Mouse (Mus musculus) thymus, postnatal 10 days (tissue): Measurements from ENCODE around the gene Bcl7c.
"Not testable (repeated sequence)": the region's sequence is repeated elsewhere in the genome, so short reads cannot be mapped to it uniquely, and the experiment has no call there.

Source experiments
- DNase-seq, 2 experiments: peaks; one replicate each; pipeline ENCODE4 v3.0.0; 2021; ENCODE audit warnings: low spot score in 2 of 2

Bcl7c gene

DNA sequence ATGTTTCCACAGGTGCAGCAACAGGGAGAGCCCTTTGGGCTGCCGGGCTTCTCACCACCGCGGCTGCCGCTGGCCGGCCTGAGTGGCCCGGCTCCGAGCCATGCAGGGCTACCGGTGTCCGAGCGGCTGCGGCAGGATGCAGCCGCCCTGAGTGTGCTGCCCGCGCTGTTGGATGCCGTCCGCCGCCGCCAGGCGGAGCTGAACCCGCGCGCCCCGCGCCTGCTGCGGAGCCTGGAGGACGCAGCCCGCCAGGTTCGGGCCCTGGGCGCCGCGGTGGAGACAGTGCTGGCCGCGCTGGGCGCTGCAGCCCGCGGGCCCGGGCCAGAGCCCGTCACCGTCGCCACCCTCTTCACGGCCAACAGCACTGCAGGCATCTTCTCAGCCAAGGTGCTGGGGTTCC lies 8.3 kb upstream of the Bcl7c start:
- peak; percentile 15 to 66 for DNase-seq

DNA sequence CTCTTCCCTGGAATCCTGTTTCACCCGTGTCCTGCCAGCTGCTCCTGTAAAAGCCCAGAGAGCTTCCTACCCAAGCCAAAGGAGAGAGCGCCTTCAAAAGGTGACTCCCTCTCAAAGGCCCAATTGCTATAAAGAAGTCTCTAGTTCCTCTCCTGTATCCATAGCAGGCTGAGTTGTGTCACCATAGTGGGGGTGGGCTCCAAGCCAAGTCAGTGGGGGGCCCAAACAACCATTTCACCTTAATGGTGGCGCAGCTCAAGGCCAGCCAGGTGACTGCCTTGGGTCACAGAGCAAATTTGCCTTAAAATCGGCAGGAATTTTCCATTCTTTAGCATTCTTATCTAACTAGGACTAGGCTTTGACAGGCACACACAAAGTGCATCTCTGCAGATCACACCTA lies 6.1 kb upstream of the Bcl7c start:
- DNase-seq = no peak

DNA sequence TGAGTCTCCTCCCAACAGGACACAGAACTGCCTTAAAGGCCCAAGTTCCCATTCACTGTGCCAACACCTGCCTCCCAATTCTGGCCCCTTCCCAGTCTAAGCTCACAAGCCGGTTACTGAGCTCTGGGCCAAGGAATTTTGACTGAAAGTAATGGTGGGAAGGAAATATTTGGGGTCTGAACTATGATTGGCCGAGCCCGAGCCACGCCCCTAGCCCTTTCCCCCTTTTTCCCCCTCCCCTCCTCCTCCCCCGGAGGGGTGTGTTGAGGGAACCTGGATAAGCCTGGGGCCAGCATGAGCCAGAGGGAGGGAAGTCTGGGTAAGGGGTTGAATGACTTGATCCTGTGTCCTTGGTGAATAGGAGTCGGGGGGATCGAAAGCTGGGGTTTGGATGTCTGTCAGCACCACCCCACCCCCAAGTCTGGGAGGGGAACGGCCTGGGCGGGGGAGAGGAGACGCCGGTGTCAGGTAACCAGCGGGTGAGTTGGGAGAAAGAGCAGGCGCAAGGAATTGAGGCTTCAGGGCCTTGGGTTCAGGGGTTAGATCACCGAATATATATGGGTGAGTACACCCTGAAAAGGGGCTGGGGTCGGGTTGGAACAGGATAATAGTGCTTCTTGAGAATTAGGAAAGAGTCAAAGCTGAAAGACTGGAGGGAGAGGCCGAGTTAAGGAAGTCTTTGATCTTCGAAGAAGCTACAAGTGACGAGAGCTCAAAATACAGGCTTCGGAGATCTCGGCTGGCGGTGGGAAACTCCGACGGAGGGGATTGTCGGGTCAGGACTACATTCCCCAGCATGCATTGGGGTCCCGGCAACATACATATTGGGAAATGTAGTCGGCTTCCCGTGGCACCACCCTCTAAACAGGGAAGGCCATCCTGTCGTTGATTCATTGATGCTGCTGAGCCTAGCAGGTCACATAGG lies 4.0 kb upstream of the Bcl7c start, which contains the start of gene Ctf1:
Gene Ctf1, plus strand, starts transcription at position 276 of the 925 bp plus-strand sequence.
- peak; percentile 60 to 63 for DNase-seq

DNA sequence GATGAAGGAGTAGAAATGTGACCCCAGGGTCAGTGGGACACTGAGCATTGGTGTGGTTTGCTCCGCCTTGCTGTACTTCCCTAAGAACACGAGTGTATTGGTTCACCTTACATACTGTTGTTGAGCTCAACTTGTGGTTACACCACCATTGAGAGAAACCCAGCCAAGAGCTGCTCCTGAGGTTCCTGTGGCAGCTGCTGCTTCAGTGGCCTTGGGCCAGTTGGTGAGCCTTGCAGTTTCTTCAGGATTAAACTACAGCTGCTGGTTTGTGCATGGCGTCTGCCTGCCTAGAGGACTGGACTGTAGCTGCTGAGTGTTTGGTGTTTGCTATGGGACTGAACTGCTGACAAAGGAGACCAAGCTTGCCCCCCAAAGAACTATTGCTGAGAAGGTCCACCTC lies 2.7 kb upstream of the Bcl7c start:
- DNase-seq = no peak

DNA sequence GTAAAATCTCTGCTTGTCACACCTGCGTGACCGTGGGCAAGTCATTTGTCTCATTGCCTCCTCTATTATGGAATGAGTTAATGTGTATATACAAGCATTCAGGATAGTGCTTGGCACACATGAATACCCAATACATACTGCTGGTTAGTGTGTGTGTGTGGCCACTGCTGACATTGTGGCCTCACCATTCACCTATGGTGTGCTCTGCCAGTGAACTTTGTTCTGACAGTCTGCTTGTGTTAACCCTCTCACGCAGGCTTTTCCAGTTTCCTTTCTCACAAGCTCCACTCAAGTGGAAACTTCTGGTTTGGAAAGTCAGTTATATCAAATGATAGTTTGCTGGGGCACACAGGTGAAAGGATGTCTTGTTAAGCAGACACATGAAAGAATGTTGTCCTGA lies 2.3 kb upstream of the Bcl7c start:
- no peak for DNase-seq

DNA sequence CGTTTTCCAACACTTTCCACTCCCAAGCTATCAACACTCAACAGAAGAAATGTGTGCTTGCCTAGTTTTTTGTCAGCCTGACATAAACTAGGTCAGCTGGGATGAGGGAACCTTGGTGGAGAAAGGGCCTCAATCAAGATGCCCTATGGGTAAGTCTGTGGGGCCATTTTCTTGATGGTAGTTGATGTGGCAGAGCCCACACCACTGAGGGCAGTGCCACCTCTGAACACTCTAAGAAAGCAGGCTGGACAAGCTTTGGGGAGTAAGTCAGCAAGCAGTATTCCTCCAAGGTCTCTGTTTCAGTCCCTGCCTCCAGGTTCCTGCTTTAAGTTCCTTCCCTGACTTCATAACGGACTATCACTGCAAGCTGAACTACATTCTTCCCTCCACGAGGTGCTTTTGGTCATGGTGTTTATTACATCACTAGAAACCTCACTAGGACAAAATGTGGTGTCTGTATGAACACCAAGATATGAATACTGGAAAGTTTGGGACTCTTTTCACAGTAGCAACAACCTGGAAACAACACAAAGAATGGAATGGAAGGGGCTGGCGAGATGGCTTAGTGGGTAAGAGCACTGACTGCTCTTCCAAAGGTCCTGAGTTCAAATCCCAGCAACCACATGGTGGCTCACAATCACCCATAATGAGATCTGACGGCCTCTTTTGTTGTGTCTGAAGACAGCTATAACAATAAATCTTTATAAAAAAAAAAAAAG lies 687 bp upstream of the Bcl7c start:
- no peak for DNase-seq

DNA sequence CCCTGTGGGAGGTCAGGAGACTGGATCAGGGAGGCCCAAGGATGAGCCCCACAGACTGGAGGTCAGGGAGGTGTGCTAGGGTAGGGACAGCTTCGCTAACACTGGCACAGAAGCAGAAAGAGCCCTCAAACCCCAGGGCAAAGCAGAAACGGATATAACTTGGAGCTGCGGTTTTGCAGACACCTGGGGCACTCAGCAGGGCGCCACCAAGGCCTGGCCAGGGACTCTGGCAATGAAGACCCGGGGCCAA lies 851 bp downstream of the Bcl7c start:
- no peak for DNase-seq

DNA sequence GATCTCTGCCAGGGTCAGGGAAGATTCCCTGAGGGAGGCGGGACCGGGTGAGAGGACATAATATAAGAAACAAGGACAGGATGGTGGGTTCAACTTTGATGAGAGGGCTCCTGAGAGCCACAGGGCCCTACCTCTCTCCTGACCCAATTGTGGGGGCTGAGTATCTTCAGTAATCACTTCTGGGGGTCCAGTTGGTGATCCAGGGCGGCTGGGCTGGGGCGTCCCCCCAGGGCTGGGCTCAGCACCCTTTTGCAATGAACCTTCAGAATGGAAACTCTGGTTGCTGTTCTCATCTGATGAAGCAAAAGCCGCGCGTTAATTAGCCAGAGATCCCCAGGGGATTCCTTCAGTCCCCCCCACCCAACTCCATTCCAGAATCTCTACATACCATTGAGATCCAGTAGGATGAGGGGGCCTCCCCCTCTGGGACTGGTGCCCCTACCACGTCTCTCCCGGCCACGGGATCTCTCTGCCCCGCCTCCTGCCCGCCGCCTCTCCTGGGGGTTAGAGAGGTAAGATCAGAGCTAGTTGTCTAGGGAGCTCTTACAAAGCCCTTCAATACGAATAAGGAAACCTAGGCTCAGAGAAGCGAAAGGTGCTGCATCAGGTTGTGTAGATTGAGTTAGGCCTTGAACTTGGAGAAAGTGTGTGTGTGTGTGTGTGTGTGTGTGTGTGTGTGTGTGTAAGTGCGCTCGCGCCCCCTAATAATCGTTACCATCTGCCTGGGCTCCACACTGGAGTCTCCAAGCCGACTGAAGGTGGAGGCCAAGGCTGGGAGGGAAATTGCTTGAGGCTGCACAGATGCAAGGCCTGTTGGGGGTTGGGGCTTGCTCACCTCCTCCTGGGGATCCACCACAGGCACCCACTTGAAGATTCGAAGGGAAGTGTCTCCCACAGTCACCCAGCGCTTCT lies 1.4 kb downstream of the Bcl7c start:
- peak; percentile 24 to 34 for DNase-seq

DNA sequence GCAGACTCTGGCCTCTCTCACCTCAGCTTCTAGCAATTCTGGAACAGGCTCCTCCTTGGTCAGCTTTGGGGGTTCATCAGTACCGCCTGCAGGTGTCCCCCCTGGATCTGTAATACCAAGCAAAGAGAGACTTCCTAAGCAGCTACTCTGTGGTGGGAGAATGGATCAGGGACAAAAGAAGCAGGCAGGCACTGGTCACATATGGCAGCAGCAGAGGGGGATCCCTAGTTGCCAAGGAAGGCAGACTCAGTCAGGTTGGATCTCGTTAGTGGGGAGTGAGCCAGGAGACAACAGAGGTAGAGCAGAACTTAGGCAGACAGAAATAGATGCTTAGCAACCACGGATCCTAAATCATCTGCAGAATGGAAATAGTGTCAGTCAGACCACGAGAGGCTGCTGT lies 3.0 kb downstream of the Bcl7c start:
- DNase-seq = no peak

DNA sequence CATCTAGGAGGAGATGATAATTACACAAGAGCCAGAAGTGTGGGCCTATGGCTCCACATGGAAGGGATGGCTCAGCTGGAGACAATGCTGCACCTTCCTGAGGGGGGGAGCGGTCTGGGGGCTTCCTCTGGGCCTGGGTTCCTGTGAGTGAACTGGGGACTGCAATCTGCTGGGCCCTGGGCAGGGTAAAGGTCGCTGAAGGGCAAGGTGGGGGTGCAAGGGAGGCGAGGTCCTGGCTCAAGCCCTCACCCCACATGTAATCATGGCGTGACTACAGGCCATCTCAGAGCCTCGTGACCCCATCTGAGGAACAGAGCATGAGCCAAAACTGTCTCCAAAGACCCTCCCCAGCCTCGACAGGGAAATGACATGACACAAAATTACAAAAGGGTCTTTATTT lies 4.1 kb downstream of the Bcl7c start:
- DNase-seq = no peak

DNA sequence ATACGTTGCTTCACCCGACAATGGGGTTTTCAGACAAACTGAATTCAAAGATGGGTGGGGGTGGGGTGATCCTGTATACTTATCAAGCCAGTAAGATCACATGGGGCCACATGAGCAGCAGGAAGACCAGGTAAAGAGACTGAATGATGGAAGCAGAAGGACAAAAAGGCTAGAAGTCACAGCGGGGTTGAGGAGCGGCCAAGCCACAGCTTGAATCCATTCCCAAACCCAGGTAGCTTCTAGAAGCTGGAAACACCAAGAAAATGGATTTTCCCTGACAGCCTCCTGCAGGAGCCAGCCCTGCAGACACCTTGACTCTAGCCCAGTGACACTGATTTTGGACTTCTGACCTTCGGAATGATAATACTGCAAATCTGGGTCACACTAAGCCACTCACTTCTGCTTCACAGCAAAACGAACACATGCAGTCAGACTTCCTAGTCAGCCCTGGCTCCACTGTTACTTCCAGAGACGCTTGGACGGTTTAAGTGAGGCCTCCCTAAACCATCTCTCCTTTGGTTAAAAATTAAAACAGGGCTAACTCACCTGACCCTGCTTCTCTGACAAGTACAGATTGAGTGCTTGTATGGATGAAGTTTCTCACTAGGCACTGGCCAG lies 5.1 kb downstream of the Bcl7c start:
- DNase-seq = no peak

DNA sequence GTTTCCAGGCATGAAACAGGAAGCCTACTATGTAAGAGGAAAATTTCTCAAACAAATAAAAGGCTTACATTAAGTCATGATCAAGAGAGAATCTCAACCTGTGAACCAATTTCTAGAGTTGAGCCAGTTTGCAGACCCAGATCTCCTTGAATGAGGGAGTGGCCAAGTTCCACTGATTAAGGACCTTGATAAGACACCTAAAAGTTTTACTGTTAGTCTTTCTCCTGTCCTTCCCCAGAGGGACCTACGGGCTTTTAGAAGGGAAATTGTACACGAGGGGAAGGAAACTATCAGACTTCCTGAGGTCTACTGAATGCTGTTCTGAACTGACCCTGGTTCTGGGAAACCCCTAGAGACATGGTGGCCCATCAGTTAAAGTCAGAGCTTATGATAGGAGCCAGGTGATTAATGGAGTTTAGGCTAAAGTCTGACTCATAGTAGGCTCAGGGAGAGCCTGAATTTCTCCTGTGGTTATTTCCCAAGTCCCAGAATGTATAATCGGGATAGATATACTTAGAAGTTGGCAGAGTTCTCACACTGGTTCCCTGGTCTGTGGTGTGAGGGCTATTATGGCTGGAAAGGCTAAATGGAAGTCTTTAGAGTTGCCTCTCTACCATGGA lies 7.9 kb downstream of the Bcl7c start:
- no peak for DNase-seq

DNA sequence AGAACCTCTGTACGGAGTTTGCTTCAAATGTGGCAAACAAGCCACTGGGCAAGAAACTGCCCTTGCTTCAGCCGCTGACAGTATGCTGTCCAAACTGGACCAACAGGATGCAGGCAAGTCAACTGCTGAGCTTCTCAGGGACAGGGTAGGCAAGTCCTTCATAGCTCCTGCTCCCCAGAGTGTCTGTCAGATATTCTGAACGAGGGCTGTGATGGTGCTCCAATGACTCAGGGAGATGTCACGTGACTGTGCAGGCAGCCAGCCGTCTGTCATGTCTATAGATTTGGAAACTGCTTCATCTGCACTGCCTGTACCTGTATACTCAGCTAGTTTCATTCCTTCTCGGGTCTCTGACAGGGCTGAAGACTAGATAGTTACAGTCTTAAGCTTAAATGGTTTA lies 9.7 kb downstream of the Bcl7c start:
- no peak for DNase-seq

DNA sequence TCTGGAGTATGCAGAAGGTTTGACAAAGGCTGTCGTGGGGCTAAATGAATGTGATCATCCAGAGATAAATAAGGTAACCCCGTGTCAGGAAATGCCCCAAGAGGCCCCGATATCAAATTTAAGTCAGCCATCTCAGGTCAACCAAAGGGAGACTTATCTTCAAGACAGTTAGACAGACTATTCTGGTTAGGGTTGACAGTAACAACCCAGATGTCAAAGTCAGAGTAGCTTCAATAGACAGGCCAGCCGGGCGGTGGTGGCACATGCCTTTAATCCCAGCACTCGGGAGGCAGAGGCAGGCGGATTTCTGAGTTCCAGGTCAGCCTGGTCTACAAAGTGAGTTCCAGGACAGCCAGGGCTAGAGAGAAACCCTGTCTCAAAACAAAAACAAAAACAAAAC lies 15.0 kb downstream of the Bcl7c start:
- not testable (repeated sequence) for DNase-seq

DNA sequence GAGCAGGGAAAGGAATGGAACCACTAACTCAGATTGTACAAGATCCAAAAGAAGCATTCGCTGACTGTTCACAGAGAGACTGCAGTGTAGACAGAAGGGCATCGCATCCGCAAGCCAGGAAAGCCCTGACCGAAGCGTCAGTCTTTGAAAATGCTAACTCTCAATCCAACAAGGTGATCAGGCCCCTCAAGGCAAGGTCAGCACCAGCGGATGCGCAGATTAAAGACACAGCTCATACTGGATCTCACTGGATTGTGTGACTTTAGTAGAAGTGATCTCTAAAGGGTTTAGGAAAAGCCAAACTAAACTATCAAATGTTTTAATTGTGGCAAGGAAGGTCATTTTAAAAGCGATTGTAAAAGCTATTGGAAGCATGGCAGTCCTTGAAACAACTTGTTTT lies 15.4 kb downstream of the Bcl7c start:
- DNase-seq = no peak

DNA sequence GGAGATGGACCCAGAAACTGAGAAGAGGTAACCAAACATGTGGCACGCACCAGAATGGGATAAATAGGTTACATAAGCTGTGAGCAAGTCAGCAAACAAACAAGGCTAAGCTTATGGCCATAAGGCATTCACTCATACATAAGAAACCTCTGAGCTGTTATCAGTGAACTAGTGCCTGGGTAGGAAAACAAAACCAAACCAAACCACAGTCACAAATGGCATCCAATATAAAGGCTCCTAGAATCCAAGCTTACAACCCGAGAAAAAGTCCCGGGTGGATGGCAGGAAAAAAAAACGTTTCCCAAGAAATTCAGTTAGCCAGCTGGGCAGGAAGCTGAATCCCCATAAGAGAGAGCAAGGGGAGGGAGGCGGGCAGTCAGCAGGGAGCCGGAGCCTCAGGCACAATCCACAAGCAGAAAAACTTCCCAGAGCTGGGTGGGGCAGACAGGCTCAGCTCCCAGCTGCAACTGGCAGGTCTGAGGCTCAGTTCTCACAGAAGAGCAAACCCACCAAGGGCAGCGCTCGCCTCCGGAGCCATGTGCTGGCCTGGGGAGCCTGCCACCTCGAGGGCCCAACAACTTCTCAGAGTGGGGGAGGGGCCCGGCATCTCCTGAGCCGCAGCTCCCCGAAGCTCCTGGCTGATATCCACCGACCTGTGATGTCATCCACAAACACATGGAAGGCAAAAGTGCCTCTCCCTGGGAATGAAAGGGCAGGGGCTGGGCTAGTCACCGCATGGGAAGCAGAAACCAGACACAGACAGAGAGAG lies 17.3 kb downstream of the Bcl7c start:
- DNase-seq = no peak

DNA sequence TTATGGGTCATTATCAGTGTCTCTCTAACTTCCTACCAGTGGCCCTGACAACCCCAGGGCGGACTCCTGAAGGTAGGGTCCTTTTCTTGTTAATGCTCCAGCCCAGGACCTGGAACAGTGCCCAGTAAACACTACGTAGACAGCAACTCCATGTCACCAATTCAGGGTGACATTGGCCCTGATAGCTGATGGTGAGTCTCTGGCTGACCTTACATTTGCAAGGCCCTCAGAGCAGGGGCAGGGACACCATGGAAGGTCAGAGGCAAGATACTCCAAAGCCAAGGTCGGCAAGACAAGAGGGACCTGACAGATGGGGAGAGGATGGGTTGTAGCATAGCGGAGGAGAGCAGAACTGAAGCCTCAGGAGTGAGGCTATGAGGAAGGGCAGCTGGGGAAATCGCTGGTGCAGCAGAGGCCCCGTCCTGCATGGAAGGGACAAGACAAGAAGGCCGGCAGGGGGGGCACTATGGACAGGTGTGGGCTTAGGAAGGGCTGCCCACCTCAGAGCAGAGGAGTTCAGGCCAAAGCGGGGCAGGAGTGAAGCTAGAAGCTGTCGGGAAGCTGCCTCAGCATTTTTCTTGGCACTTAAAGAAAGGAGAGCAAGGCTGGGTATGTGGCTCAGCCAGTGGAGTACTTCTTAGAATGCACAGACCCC lies 19.0 kb downstream of the Bcl7c start:
- no peak for DNase-seq

DNA sequence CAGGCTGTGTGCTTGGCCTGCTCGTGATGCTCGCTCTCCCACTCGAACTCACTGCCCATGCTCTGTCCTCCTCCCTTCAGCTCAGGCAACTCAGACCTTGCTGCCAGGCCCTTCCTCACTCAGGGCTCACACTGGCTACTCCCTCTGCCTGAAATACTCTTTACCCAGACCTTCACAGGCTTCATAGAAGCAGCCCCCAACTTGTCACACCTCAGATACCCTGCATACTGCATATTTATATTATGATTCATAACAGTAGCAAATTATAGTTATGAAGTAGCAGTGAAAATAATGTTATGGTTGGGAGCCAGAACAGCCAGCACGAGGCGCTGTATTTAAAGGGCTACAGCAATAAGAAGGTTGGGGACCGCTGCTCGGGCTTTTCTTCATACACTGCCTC lies 19.8 kb downstream of the Bcl7c start:
- DNase-seq = no peak

DNA sequence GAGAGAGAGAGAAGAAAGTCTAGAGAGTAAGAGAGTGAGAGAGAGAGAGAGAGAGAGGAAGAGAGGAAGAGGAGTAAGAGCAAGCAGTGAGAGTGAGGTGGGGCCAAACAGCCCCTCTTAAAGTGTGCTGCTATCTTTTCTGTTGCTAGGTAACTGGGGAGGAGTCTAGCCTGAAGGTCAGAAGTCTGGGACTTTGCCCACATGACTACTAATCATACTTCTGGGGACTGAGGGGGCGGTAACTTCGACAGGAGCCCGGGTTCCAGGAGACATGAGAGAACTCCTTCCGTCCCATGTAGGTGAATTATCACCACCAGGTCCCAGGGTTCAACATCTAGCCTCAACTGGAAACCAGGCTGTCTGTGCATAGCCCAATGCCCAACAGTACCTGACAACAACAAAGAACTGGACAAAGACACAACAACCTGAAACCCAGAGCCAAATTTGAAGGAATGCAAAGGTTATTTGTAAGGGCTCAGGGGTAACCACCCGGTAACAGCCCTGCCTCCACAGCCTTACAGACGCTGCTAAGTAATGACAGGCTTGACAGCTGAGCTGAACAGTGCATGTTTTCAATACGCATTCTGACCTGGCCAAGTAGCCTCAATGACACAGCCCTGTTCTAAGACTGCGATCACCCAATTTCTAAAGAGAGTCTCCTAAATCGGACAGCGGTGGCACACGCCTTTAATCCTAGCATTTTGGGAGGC lies 21.8 kb downstream of the Bcl7c start:
- DNase-seq = no peak
